Mouse (Mus musculus) lung, postnatal 0 days (tissue): Measurements from ENCODE around the gene Mroh7.

Experiments used
- CTCF ChIP-seq: IDR thresholded peaks from 2 replicates; pipeline ENCODE4 v1.5.1; 2016; ENCODE audit warnings: antibody characterized with exemption, mild to moderate bottlenecking
- EP300 ChIP-seq: IDR thresholded peaks from 2 replicates; pipeline ENCODE4 v1.6.1; 2016; ENCODE audit warnings: antibody characterized with exemption, mild to moderate bottlenecking, control low read depth

GRCm38 (mm10) chr4:106678442-106679118 lies 52.1 kb downstream of the Mroh7 start, which contains the start of gene Ttc4:
- TF ChIP-seq CTCF (no peak), EP300 (no peak)
